Mouse (Mus musculus) ES-E14 (cell line): Measurements from ENCODE around the gene Lmtk2. TPM values are rescaled to one million over a fixed set of nuclear protein-coding genes. Genes with fewer than 3 reads are reported as not detected.

Experiments
- DNase-seq: peaks from one replicate; pipeline ENCODE4 v3.0.0-alpha.2; 2013; ENCODE audit warnings: low read depth, low spot score
- H3K27ac ChIP-seq: 2 replicates; pipeline ENCODE4 v1.5.1; 2012; ENCODE audit warnings: low read depth, mild to moderate bottlenecking, low read length, moderate library complexity, mixed read lengths; ENCODE audit not compliant: poor library complexity, insufficient read depth, severe bottlenecking
- H3K36me3 ChIP-seq: 2 replicates; pipeline ENCODE4 v1.6.1; 2012; ENCODE audit warnings: mild to moderate bottlenecking, low read length, moderate library complexity, mixed read lengths; ENCODE audit not compliant: control insufficient read depth, poor library complexity, insufficient read depth, severe bottlenecking
- H3K4me1 ChIP-seq, 2 experiments: fragments of 150-350 bp in 1 of 2; sonication (generic) in 1 of 2; 2 replicates each; pipeline ENCODE4 v1.6.1; 2012; ENCODE audit warnings: low read length in 2 of 2, mild to moderate bottlenecking in 1 of 2, mixed read lengths in 1 of 2; ENCODE audit not compliant: control insufficient read depth in 2 of 2, insufficient read depth in 2 of 2, poor library complexity in 1 of 2
- H3K4me3 ChIP-seq, 2 experiments: fragments of 150-350 bp in 1 of 2; sonication (generic) in 1 of 2; 2 replicates each; pipeline ENCODE4 v1.5.1; 2012; ENCODE audit warnings: low read length in 2 of 2, low read depth in 1 of 2, mild to moderate bottlenecking in 1 of 2, mixed read lengths in 1 of 2; ENCODE audit not compliant: insufficient read depth in 1 of 2, poor library complexity in 1 of 2, severe bottlenecking in 1 of 2
- H3K9ac ChIP-seq: 2 replicates; pipeline ENCODE4 v1.6.1; 2012; ENCODE audit warnings: low read depth, mild to moderate bottlenecking, low read length, mixed read lengths; ENCODE audit not compliant: poor library complexity, insufficient read depth, severe bottlenecking
- H3K9me3 ChIP-seq: fragments of 150-350 bp; sonication (generic); 2 replicates; pipeline ENCODE4 v1.6.1; 2012; ENCODE audit warnings: low read depth, mild to moderate bottlenecking, low read length; ENCODE audit not compliant: control insufficient read depth, insufficient read depth
- CHD2 ChIP-seq: IDR thresholded peaks from 2 replicates; pipeline ENCODE4 v1.6.1; 2014; ENCODE audit warnings: mild to moderate bottlenecking, low read depth, low read length, inconsistent platforms
- HCFC1 ChIP-seq: IDR thresholded peaks from 2 replicates; pipeline ENCODE4 v1.6.1; 2012; ENCODE audit warnings: low read length, inconsistent platforms, borderline replicate concordance; ENCODE audit not compliant: insufficient read depth
- MAFK ChIP-seq: IDR thresholded peaks from 2 replicates; pipeline ENCODE4 v1.6.1; 2014; ENCODE audit warnings: mild to moderate bottlenecking, low read depth, low read length, inconsistent platforms; ENCODE audit not compliant: insufficient read depth
- ZC3H11A ChIP-seq: IDR thresholded peaks from 2 replicates; pipeline ENCODE4 v1.6.1; 2012; ENCODE audit warnings: low read depth, mild to moderate bottlenecking, inconsistent platforms, low read length, borderline replicate concordance
- ZNF384 ChIP-seq: IDR thresholded peaks from 2 replicates; pipeline ENCODE4 v1.6.1; 2012; ENCODE audit warnings: low read depth, low read length, inconsistent platforms
- in situ Hi-C, 2 experiments: fragments of 600-800 bp; cut with MboI; formaldehyde crosslinking; loops; one replicate each; pipeline ENCODE4 v1.15.1; 2025; ENCODE audit warnings: low sequenced_read_pairs in 2 of 2, inconsistent platforms in 1 of 2; ENCODE audit not compliant: unreplicated experiment in 2 of 2
- total RNA-seq: library from RNA; depleted of rRNA; stranded (reverse); fragments of 300-350 nt; gene quantifications from 2 replicates; pipeline ENCODE4 v1.2.3, GENCODE M21; 2012

Lmtk2 gene
- total RNA-seq, 1 experiment = 61.2 TPM

DNA sequence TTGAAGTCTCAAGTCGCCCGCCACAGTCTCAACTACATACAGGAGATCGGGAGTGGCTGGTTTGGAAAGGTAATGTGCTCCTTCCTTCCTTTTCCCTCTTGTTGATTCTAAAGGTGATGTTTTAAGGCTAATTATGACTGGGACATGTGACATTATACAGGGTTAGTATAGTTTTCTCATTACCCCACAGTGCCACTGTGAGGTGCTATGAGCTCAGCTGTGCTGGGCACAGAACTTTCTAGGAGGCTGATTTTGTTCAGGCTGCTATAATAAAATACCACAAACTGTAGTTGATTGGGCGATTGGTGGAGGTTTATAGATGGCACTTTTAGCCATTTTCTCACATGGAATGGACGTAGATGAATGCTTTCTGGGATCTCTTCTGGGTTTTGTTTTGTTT lies 43.3 kb downstream of the Lmtk2 start:
- DNase-seq = no peak
- H3K4me3 ChIP-seq = no peak overlapping the region
- in situ Hi-C loops = no loop called here
- TF ChIP-seq MAFK (no peak), CHD2 (no peak), HCFC1 (no peak), ZC3H11A (no peak), ZNF384 (no peak)
- no peaks in the 10 kb centered on the region for H3K9me3 ChIP-seq
- no peak overlapping the region for H3K9ac ChIP-seq
- no peaks in the 10 kb centered on the region for H3K4me1 ChIP-seq
- peaks cover 26% of the 10 kb centered on the region for H3K36me3 ChIP-seq
- H3K27ac ChIP-seq = no peak overlapping the region

DNA sequence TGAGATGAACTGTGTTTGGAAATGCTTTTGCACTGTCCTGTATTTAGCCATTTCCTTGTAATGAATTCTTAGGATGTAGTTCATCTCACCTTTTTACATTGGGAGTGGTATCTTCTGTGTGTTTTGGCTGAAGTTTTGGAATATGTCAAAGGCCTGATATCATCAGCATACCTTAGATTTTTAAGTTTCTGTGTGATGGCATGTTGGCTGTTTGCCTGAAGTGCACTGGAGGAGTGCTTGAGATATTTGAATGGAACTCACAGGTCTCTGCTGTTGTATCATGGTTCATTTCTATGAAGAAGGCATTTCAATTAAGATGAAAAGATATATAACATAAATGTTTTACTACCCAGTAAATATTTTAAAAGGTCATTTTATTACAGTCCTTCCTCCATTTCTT lies 46.7 kb downstream of the Lmtk2 start:
- Histone ChIP-seq H3K4me1 (no peaks in the 10 kb centered on the region), H3K9me3 (no peaks in the 10 kb centered on the region), H3K36me3 (peaks cover 41% of the 10 kb centered on the region), H3K4me3 (no peak overlapping the region), H3K9ac (no peak overlapping the region), H3K27ac (no peak overlapping the region)
- DNase-seq = no peak
- TF ChIP-seq MAFK (no peak), CHD2 (no peak), ZNF384 (no peak), ZC3H11A (no peak), HCFC1 (no peak)
- in situ Hi-C loops = no loop called here

DNA sequence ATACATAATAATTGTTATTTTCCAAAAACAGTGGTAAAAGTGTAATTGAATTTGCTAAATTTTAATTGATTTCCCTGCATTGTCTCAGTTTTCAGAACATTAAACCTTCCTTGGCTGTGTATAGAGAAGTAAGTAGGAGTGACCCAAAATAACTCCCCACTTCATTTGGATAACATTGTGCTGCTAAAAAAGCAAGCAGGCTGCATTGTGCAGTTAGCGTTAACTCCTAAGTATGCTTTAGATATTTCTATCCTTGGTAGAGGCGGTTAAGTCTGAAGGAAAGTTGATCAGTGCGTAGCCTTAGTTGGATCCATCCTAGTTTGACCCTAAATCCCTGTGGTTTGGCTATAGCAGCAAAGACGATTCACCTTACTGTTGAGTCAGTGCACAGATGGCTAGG lies 49.3 kb downstream of the Lmtk2 start:
- H3K4me3 ChIP-seq = no peak overlapping the region
- no peaks in the 10 kb centered on the region for H3K4me1 ChIP-seq
- in situ Hi-C loops = no loop called here
- H3K9ac ChIP-seq = no peak overlapping the region
- TF ChIP-seq CHD2 (no peak), HCFC1 (no peak), ZC3H11A (no peak), MAFK (no peak), ZNF384 (no peak)
- H3K36me3 ChIP-seq = peaks cover 41% of the 10 kb centered on the region
- no peak overlapping the region for H3K27ac ChIP-seq
- no peaks in the 10 kb centered on the region for H3K9me3 ChIP-seq
- no peak for DNase-seq

DNA sequence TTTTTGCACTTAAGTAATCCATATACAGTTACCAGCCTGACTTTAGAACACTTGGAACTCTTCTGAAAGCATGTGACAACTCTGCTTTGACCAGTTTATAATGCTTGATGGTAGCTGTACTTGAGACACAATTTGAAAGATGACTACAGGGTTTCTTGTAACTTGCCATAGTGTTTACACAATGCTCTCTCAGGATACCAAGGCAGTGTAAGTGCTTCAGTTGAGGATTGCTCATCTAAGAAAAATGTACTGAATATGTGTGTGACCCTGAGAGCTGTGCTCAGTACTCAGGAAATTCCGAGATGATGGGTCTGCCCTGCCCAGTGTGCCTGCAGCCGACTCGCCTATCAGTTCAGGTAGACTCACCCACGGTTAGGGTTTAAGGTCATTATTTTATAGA lies 51.0 kb downstream of the Lmtk2 start:
- in situ Hi-C loops = loop anchor here in 1 of 2 experiments (10.0 kb wide), 1 partner anchor 106 kb away; no protein-coding TSS in a partner anchor
- H3K27ac ChIP-seq = no peak overlapping the region
- peaks cover 30% of the 10 kb centered on the region for H3K36me3 ChIP-seq
- no peak overlapping the region for H3K4me3 ChIP-seq
- no peak for DNase-seq
- H3K4me1 ChIP-seq = no peaks in the 10 kb centered on the region
- no peak overlapping the region for H3K9ac ChIP-seq
- TF ChIP-seq CHD2 (no peak), ZNF384 (no peak), ZC3H11A (no peak), MAFK (no peak), HCFC1 (no peak)
- H3K9me3 ChIP-seq = no peaks in the 10 kb centered on the region

DNA sequence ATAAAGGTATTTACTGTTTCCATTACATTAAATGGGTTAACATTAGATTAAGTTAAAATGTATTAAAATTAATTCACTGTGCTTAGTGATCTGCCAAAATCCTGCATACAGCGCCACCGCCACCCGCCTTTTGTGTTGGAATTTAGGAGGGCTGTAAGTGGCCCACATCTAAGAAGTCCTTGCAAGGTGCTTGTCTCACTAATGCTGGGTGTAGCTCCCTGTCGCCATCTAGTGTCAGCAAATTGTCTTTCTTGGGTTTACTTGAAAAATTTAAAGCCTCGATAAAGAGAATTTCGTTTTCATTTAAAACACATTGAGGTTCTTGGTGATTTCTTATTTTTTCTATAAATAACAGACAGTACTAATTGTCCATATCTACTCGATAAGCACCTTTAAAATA lies 54.3 kb downstream of the Lmtk2 start:
- TF ChIP-seq ZNF384 (no peak), HCFC1 (no peak), CHD2 (no peak), MAFK (no peak), ZC3H11A (peak; percentile 51; the same call in 1 of the 2 replicates)
- DNase-seq = peak; percentile 73
- Histone ChIP-seq H3K36me3 (peaks cover 26% of the 10 kb centered on the region), H3K4me1 (peaks cover 0 to 8% of the 10 kb centered on the region in 2 experiments; a peak in 1 of 4 replicates), H3K27ac (no peak overlapping the region), H3K4me3 (no peak overlapping the region), H3K9me3 (no peaks in the 10 kb centered on the region), H3K9ac (no peak overlapping the region)
- in situ Hi-C loops = loop anchor here in 1 of 2 experiments (10.0 kb wide), 1 partner anchor 110 kb away; no protein-coding TSS in a partner anchor
